Mouse (Mus musculus): Measurements from ENCODE around the gene Gm17455.

GRCm38 (mm10) chr10:60367904-60368303 is 31.6 kb upstream of the Gm17455 start:
- TF ChIP-seq CTCF (IDR thresholded peaks at IDR 0.05; ENCODE audit: borderline replicate concordance, insufficient read depth, low read length) (no peak), POLR2A (IDR thresholded peaks at IDR 0.05; ENCODE audit: low read depth, low read length) (no peak)
